Mouse (Mus musculus) gastrocnemius, postnatal 36 days (tissue): Measurements from ENCODE around the gene Taar6. TPM values are rescaled to one million over a fixed set of nuclear protein-coding genes. Genes with fewer than 3 reads are reported as not detected.

Experiments
- DNase-seq, 2 experiments: peaks; one replicate each; pipeline ENCODE4 v3.0.0; 2022
- intact Hi-C: fragments of 180-260 bp; cut with DNase I; formaldehyde crosslinking; loops from one replicate; pipeline ENCODE4 v1.15.1; 2025
- total RNA-seq, 2 experiments: library from RNA; stranded (reverse); gene quantifications; 2 replicates each; pipeline ENCODE4 v1.2.3; 2021

The Taar6 gene
- total RNA-seq, 2 experiments from 2014 or later: not detected

DNA sequence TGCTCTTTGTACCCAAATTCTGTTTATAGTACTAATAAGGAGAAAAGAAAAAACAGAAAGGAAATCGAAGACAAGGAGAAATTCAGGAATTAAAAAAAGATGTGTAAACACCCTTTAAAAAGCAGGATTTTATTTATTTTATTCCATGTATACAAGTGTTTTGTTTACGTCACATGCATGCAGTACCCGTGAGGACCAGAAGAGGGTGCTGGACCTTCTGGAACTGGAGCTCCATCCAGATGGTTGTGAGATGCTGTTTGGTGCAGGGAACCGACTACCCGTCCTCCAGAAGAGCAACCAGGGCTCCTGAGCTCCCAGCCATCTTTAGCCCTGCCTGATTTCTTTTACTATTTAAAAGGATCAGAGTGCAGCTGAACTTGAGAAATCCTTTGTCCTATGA lies 43.0 kb downstream of the Taar6 start:
- intact Hi-C loops: no loop called here
- no peak for DNase-seq

DNA sequence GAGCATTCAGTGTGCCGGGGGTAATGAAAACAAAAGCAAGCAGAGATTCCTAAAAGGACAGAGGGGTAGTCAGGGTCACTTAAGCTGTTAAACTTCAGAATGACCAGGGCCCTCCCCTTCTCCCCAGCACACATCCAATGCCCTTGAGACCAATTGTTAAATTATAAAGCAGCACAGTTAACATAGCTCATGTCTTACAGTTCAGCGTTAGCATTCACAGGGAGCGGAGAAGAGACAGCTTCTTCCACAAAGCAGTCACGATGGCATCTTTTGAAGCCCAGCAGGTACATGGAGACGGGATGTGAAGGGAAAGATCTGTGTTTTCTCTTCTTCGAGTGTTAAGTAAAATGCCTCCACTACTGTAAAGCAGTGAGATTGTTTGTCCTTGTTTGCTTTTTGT lies 47.1 kb downstream of the Taar6 start, which contains the start of gene Taar2:
TSS of gene Taar2 (plus strand) at position 261 of the 400 bp plus-strand sequence.
- no peak for DNase-seq
- intact Hi-C loops: no loop called here

DNA sequence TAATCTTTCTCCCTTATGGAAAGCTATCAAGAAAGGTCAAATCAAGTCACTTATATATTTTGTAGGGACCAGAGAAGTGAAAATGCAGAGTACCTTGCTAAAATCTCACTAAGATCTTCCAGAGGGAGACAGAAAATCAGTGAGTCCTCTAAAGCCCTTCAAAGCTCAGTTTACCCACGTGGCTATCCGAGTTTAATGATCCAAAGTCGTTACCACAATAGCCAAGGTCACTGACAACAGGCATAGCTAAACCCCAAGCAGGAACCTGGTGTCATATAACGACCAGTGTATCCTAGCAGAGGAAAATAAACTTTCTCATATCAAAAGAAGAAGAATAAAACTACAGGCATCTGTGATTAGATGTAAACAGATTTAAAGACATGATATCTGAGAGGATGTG lies 47.8 kb downstream of the Taar6 start:
- DNase-seq: no peak
- intact Hi-C loops: no loop called here

Other genes starting within 250 kb of the Taar6 start
- 100 to 1,000 TPM; 159 to 243 TPM for gene Rps12, start 198.4 kb downstream of the Taar6 start, total RNA-seq
- gene Slc18b1, start 188.7 kb downstream of the Taar6 start, total RNA-seq: 1 to 10 TPM; 5.6 to 9.2 TPM
- gene Vnn3, start 134.2 kb downstream of the Taar6 start, total RNA-seq: under 1 TPM; 0.13 to 0.17 TPM
- gene Vnn1, start 91.0 kb downstream of the Taar6 start, total RNA-seq: under 1 TPM; 0.20 to 0.27 TPM
- gene Taar1, start 65.3 kb downstream of the Taar6 start, total RNA-seq: not detected
- not detected for gene Taar2, start 47.1 kb downstream of the Taar6 start, total RNA-seq
- not detected for gene Taar3, start 36.1 kb downstream of the Taar6 start, total RNA-seq
- not detected for gene Taar4, start 25.2 kb downstream of the Taar6 start, total RNA-seq
- not detected for gene Taar5, start 14.9 kb downstream of the Taar6 start, total RNA-seq
- not detected for gene Taar7a, start 7.8 kb upstream of the Taar6 start, total RNA-seq
- gene Taar7b, start 14.3 kb upstream of the Taar6 start, total RNA-seq: not detected
- not detected for gene Taar7d, start 41.6 kb upstream of the Taar6 start, total RNA-seq
- gene Taar7e, start 52.0 kb upstream of the Taar6 start, total RNA-seq: not detected
- not detected for gene Taar7f, start 63.9 kb upstream of the Taar6 start, total RNA-seq
- gene Taar8a, start 90.9 kb upstream of the Taar6 start, total RNA-seq: not detected
- not detected for gene Taar8b, start 106.6 kb upstream of the Taar6 start, total RNA-seq
- gene Taar8c, start 116.3 kb upstream of the Taar6 start, total RNA-seq: not detected
- not detected for gene Taar9, start 123.9 kb upstream of the Taar6 start, total RNA-seq
- 10 to 100 TPM; 21.5 to 24.3 TPM for gene Stx7, start 163.7 kb upstream of the Taar6 start, total RNA-seq
- under 1 TPM; 0.26 to 0.57 TPM for gene Moxd1, start 237.9 kb upstream of the Taar6 start, total RNA-seq